Mouse (Mus musculus) stomach, embryonic 16.5 days (tissue): ENCODE measurements at regions not wholly inside any gene's neighbourhood (a gene's known extent, or its start where the extent isn't known, plus 50 kb on each side); places are given as distances from the start of the nearest gene placed in this dataset.

ENCODE experiments used
- ATAC-seq: fragments of 200-750 bp; cut with Nextera tagmentation; 2 replicates; pipeline ENCODE4 v1.8.0; 2017; ENCODE audit warnings: moderate number of reproducible peaks, moderate TSS enrichment; ENCODE audit not compliant: insufficient read depth, low FRiP score
- H3K27ac ChIP-seq: fragments of 300-500 bp; sonication (generic); 2 replicates; pipeline ENCODE4 v1.5.1; 2014; ENCODE audit warnings: low read length
- H3K27me3 ChIP-seq: fragments of 300-500 bp; sonication (generic); 2 replicates; pipeline ENCODE4 v1.6.1; 2014; ENCODE audit warnings: low read length, control low read depth, mixed read lengths; ENCODE audit not compliant: control insufficient read depth, insufficient read depth
- H3K36me3 ChIP-seq: fragments of 300-500 bp; sonication (generic); 2 replicates; pipeline ENCODE4 v1.6.1; 2014; ENCODE audit warnings: low read length; ENCODE audit not compliant: control insufficient read depth, insufficient read depth
- H3K4me1 ChIP-seq: fragments of 300-500 bp; sonication (generic); 2 replicates; pipeline ENCODE4 v1.6.1; 2014; ENCODE audit warnings: low read length, control low read depth, mixed read lengths; ENCODE audit not compliant: control insufficient read depth, insufficient read depth
- H3K4me2 ChIP-seq: fragments of 300-500 bp; sonication (generic); 2 replicates; pipeline ENCODE4 v1.6.1; 2014; ENCODE audit warnings: low read depth, low read length, mixed read lengths
- H3K4me3 ChIP-seq: fragments of 300-500 bp; sonication (generic); replicated peaks from 2 replicates; pipeline ENCODE4 v1.5.1; 2014; ENCODE audit warnings: mild to moderate bottlenecking, low read length
- H3K9ac ChIP-seq: fragments of 300-500 bp; sonication (generic); 2 replicates; pipeline ENCODE4 v1.6.1; 2014; ENCODE audit warnings: low read length
- H3K9me3 ChIP-seq: fragments of 300-500 bp; sonication (generic); replicated peaks from 2 replicates; pipeline ENCODE4 v1.6.1; 2016; ENCODE audit warnings: low read length, control low read depth; ENCODE audit not compliant: control insufficient read depth
- WGBS: fragments of 180-500 bp; shearing (Covaris S2); extraction: QIAGEN DNeasy Blood & Tissue Kit; methylation state at CpG from one replicate; pipeline ENCODE4 v1.1.7; 2014; 5-methylcytosine and 5-hydroxymethylcytosine counted together

DNA sequence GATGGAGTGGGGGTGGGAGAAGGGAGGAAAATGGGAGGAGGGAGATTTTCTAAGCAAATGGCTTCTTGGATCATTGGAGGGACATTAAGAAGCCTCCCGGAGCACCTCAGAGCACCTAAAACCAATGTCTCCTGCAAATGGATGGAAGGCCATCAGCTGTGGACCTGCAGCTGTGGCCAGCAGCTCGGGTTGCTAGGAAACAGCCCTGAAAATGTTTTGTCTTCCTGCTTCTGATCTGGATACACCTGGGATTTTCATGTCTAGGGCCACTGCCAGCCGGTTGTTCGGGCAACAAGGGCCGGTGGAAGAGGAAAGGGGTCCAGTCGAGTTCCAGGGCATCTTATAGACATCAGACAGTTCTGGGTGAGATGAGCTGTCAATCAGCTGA, 330.8 kb upstream of the Zmiz1 start:
- Histone ChIP-seq H3K9ac (no peak overlapping the region), H3K9me3 (no peaks in the 10 kb centered on the region), H3K27me3 (no peaks in the 10 kb centered on the region), H3K27ac (no peak overlapping the region), H3K4me2 (no peak overlapping the region), H3K4me3 (no peak overlapping the region), H3K36me3 (no peaks in the 10 kb centered on the region), H3K4me1 (0 out of 2 replicates have a peak, but pooled peaks cover 8% of the 10 kb centered on the region)
- 53% methylated on average over 6 of the region's 6 CpGs for WGBS
- ATAC-seq: no peak

DNA sequence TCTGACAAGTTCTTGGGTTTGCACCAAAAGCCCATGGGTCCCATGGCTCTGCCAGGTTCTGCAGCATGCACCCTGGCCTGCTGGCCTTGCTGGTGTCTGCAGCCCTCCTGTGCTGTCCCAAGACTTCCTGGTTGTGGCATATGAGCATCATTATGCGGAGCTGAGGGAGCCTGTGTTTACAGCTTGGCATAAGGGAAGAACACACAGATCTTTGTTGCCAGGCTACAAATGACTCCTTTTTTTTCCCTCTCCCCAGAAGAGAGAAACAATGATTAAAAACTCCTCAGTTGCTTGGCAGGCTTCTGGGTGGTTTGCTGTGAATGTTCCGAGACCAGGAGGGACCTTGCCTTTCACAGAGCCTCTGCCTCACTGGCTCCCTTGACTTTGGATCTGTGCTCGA, 323.6 kb upstream of the Zmiz1 start:
- peak; percentile 27; the same call in 1 of the 2 replicates for ATAC-seq
- Histone ChIP-seq H3K9ac (no peak overlapping the region), H3K4me2 (no peak overlapping the region), H3K27ac (0 out of 2 replicates have a peak overlapping the region, but pooled peaks have one; percentile 8), H3K9me3 (0 out of 2 replicates have a peak, but pooled peaks cover 3% of the 10 kb centered on the region), H3K4me3 (no peak overlapping the region), H3K27me3 (no peaks in the 10 kb centered on the region), H3K4me1 (peaks cover 14% of the 10 kb centered on the region; the same call in 1 of the 2 replicates), H3K36me3 (no peaks in the 10 kb centered on the region)
- 64% methylated on average over 3 of the region's 3 CpGs for WGBS

DNA sequence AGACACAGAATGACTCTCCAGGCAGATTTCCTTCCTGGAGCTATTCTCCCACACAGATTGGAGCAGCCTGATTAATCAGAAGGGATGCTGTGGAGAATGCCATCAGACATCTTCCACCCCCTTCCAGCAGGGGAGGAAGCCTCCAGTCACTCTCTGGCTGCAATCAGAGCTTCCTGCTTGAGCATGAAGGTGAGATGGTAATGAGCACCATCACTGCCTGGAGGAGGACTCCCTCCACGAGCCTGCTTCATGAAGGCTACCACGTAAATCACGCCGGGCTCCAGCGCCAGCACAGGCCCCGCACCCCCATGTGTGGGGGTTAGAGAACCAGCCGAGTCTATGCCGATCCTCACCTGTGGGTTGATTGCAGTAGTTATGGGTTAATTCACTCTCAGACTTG, 321.7 kb upstream of the Zmiz1 start:
- Histone ChIP-seq H3K36me3 (no peaks in the 10 kb centered on the region), H3K27ac (no peak overlapping the region), H3K9me3 (0 out of 2 replicates have a peak, but pooled peaks cover 3% of the 10 kb centered on the region), H3K4me2 (no peak overlapping the region), H3K4me1 (peaks cover 14% of the 10 kb centered on the region), H3K4me3 (no peak overlapping the region), H3K9ac (no peak overlapping the region), H3K27me3 (no peaks in the 10 kb centered on the region)
- ATAC-seq: no peak
- 84% methylated on average over 8 of the region's 8 CpGs for WGBS

DNA sequence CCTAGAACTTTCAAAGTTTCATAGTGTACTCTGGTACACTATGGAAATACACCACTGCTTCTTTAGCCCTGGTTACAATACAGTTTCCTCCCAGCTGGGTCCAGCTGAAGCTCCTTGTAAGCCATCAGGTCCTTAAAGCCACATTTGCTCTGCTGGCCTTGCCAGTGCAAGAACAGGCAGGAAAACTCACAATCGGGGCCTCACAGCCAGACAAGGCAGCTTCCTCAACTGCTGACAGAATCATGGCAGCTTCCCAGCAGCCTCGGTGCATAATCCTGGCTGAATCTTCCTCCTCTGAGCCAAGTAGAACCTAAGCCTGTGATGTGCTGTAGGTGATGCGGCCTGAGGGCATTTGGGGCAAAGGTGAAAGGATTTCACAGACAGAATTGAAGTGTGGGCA, 320.5 kb upstream of the Zmiz1 start:
- Histone ChIP-seq H3K36me3 (no peaks in the 10 kb centered on the region), H3K27ac (no peak overlapping the region), H3K4me1 (peaks cover 14% of the 10 kb centered on the region), H3K4me3 (no peak overlapping the region), H3K4me2 (no peak overlapping the region), H3K9me3 (0 out of 2 replicates have a peak, but pooled peaks cover 3% of the 10 kb centered on the region), H3K27me3 (no peaks in the 10 kb centered on the region), H3K9ac (no peak overlapping the region)
- peak; percentile 39; the same call in 1 of the 2 replicates for ATAC-seq
- WGBS: 41% methylated on average over 3 of the region's 3 CpGs

DNA sequence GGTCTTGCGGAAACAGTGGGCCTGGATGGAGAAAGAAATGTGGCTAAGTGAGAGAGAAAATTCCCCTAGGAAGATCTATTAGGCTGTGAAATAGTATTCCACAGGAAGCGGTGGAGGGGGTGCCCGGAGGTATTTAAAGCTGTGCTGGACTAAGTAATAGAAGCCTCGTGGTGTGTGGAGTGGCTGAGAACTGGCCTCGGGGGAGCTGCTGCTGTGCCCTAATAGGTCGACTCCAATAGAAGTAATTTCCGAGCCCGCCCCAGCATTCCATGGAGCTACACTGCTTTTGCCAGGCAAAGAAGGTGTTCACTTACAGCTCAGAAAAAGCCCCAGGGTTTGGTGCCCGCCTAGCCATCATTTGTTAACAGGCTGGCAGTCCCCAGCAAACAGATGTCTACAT, 317.1 kb upstream of the Zmiz1 start:
- Histone ChIP-seq H3K27me3 (no peaks in the 10 kb centered on the region), H3K4me1 (peaks cover 11% of the 10 kb centered on the region), H3K4me3 (no peak overlapping the region), H3K36me3 (no peaks in the 10 kb centered on the region), H3K4me2 (no peak overlapping the region), H3K9ac (no peak overlapping the region; the same call in 1 of the 2 replicates), H3K9me3 (no peaks in the 10 kb centered on the region), H3K27ac (peak overlapping the region; percentile 50; the same call in 1 of the 2 replicates)
- 43% methylated on average over 9 of the region's 9 CpGs for WGBS
- no peak for ATAC-seq

DNA sequence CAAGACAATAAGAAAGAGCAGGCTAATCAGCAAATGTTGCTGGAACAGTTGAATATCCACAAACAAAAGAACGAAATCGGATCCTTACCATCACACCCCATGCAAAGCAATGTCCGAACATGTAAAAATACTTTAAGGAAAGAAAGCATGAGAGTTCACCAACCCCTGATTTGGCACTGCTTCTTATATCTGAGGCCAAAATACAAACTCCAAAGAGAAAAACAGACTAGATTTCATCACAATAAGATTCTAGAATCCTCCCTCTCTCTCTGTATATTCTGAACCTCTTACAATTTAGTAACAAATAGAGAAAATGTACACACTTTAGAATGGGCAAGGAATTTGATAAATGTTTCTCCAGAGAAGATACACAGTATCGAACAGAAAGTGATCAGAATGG, 315.9 kb upstream of the Zmiz1 start:
- H3K4me3 ChIP-seq: no peak overlapping the region
- ATAC-seq: no peak
- no peaks in the 10 kb centered on the region for H3K27me3 ChIP-seq
- H3K4me1 ChIP-seq: peaks cover 7% of the 10 kb centered on the region
- H3K36me3 ChIP-seq: no peaks in the 10 kb centered on the region
- no peak overlapping the region for H3K27ac ChIP-seq
- no peaks in the 10 kb centered on the region for H3K9me3 ChIP-seq
- WGBS: 81% methylated on average over 4 of the region's 4 CpGs
- H3K9ac ChIP-seq: no peak overlapping the region
- H3K4me2 ChIP-seq: no peak overlapping the region

DNA sequence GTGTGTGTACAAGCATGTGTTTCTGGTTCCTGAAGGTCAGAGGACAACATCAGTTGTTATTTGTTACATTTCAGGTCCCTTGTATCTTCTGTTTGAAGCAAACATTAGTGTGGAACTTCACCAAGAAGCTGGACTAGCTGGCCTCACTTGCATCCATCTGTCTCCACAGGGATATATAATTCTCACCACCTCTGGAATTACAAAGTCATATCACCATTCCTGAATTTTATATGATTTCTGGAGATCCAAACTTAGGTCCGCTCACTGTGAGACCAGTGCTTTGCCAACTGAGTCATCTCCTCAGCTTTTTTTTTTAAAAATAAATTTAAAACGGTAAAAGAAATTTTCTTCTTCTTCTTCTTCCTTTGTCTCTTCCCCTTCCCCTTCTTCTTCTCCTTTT, 311.3 kb upstream of the Zmiz1 start:
- Histone ChIP-seq H3K27me3 (no peaks in the 10 kb centered on the region), H3K27ac (no peak overlapping the region), H3K4me2 (no peak overlapping the region), H3K4me1 (no peaks in the 10 kb centered on the region), H3K36me3 (no peaks in the 10 kb centered on the region), H3K9me3 (no peaks in the 10 kb centered on the region), H3K9ac (no peak overlapping the region), H3K4me3 (no peak overlapping the region)
- no peak for ATAC-seq
- WGBS: 90% methylated on average over 2 of the region's 2 CpGs

DNA sequence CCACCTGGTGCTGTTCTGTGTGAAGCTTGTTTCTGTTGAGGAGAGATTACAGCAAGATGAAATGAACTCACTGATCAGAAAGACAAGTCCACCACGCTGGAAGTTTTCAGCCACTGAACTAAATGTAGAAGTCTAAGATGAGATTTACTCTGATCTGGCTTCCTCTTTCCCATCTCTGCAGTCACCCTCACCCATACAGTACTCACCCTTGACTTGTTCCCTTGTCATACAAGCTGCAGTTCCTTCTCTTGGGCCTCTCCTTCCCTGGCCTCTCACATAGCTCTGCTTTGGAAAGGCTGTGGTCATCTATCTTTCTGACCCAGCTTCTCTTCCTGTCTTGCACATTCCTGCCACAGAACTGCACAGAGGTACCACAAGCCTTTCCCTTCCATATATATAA, 308.0 kb upstream of the Zmiz1 start:
- 57% methylated on average over 1 of the region's 1 CpGs for WGBS
- Histone ChIP-seq H3K4me2 (no peak overlapping the region), H3K9me3 (no peaks in the 10 kb centered on the region)

DNA sequence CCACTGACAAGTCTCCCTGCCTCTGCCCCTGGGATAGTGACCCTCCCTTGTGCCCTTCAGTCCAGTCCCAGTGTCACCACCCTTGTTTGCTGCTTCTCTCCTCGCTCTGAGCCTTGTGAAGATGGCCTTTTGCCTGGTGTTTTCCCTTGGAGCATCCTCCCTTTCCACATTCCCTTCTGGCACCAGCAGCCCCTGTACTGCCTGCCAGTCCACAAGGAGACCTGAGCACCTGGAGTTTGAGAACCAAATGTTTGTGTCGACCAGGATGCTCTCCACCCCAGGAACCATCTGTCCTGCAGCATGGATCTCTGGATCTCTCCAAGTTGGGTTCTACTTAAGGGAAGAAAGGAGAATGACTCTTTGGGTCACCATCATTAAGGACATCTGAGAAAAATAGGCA, 307.5 kb upstream of the Zmiz1 start:
- H3K4me3 ChIP-seq: no peak overlapping the region
- no peaks in the 10 kb centered on the region for H3K9me3 ChIP-seq
- no peaks in the 10 kb centered on the region for H3K27me3 ChIP-seq
- 77% methylated on average over 2 of the region's 2 CpGs for WGBS
- H3K9ac ChIP-seq: no peak overlapping the region
- H3K36me3 ChIP-seq: no peaks in the 10 kb centered on the region
- peaks cover 11% of the 10 kb centered on the region for H3K4me1 ChIP-seq
- H3K27ac ChIP-seq: no peak overlapping the region
- H3K4me2 ChIP-seq: no peak overlapping the region
- no peak for ATAC-seq

More for the DNA sequence above, 308.0 kb upstream of the Zmiz1 start:
- Histone ChIP-seq H3K36me3 (no peaks in the 10 kb centered on the region), H3K27me3 (no peaks in the 10 kb centered on the region), H3K9ac (no peak overlapping the region), H3K4me3 (no peak overlapping the region), H3K4me1 (peaks cover 10% of the 10 kb centered on the region), H3K27ac (no peak overlapping the region)
- no peak for ATAC-seq

DNA sequence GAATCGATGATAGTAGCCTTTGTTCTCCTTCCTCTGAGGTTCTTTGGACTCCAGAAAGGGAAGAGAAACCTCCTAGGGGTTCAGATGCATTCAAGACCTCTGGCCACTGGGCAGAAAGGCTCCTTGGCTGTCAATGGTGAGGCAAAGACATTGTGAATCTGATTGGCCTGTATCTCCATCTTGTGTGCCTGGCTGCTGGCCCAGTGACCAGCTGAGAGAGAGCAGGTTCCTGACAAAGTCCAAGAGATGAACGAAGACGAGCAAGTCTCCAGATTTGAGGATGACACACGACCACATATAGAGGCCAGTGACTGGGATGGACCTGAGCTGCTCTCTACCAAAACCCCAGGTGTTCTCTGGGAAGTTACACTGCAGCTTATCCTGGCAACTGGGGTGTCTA, 305.4 kb upstream of the Zmiz1 start:
- Histone ChIP-seq H3K4me2 (no peak overlapping the region), H3K9ac (no peak overlapping the region), H3K27ac (no peak overlapping the region), H3K27me3 (no peaks in the 10 kb centered on the region), H3K4me1 (peaks cover 11% of the 10 kb centered on the region), H3K4me3 (no peak overlapping the region), H3K36me3 (no peaks in the 10 kb centered on the region), H3K9me3 (no peaks in the 10 kb centered on the region)
- ATAC-seq: no peak
- WGBS: 85% methylated on average over 4 of the region's 4 CpGs
